Mouse (Mus musculus): Measurements from ENCODE around the gene Swap70. TPM values are rescaled to one million over a fixed set of nuclear protein-coding genes. Genes with fewer than 3 reads are reported as not detected.
A peak's percentile ranks its signal among the peaks of the same experiment; 100 is the strongest.

The Swap70 gene
- polyA plus RNA-seq, 1 experiment from 2014 or later, result 56.9 TPM

DNA sequence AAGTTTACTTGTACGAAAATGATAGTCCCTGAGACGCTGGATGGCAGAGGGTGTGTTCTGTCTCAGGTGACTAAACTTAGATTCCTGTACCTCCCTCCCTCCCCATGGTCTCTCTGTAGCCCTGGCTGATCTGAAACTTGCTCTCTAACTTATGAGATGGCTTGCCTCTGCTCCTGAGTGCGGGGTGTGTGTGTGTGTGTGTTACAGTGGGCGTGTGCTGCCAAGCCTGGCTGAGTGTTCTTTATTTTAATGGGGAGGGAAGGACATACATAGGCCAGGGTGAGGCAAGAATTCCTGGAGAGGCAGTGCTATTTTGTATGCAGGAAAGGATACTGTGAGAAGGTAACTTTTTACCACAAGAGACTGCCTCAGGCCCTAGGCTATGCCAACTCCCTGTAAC is 95.9 kb downstream of the Swap70 start:
- WGBS (ENCODE audit: missing documents), result 93% methylated on average over 4 of the region's 4 CpGs
- no peak overlapping the region for H3K4me3 ChIP-seq (ENCODE audit: inconsistent target)

DNA sequence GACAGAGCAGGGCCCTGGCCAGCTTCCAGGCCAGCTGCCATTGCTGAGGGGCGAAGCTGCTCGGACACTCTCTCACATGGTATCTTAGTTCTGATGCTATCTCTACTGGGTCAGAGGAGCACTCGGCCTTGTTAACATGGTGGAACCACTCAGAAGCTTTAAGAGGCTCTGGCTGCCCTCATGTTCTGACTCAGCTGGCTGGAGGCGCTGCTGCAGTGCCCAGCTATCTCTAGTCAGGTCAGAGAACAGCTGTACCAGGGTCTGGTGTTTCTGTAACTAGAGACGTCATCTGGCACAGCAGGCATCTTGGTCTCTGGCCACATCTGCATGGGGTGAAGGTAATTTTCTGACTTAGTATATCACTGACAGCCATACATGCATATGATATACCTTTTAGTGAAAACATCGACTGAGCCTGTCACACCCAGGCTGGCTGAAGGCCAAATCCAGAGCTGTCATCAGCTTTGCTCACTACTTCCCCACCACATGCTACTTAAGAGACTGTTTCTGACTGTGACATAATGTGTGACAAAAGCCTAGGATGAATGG is 97.5 kb downstream of the Swap70 start:
- H3K36me3 ChIP-seq (ENCODE audit: inconsistent target), result peaks cover 43% of the 10 kb centered on the region; the same call in 1 of the 2 replicates
- peak overlapping the region; percentile 34 for H3K27ac ChIP-seq
- no peak overlapping the region for H3K4me3 ChIP-seq (ENCODE audit: inconsistent target)
- WGBS (ENCODE audit: missing documents), result 71% methylated on average over 6 of the region's 6 CpGs
- no peaks in the 10 kb centered on the region for H3K79me2 ChIP-seq (ENCODE audit: inconsistent target)

More for the DNA sequence above, 95.9 kb downstream of the Swap70 start:
- Histone ChIP-seq H3K36me3 (ENCODE audit: inconsistent target) (peaks cover 35% of the 10 kb centered on the region; the same call in 1 of the 2 replicates), H3K27ac (no peak overlapping the region), H3K79me2 (ENCODE audit: inconsistent target) (no peaks in the 10 kb centered on the region)

DNA sequence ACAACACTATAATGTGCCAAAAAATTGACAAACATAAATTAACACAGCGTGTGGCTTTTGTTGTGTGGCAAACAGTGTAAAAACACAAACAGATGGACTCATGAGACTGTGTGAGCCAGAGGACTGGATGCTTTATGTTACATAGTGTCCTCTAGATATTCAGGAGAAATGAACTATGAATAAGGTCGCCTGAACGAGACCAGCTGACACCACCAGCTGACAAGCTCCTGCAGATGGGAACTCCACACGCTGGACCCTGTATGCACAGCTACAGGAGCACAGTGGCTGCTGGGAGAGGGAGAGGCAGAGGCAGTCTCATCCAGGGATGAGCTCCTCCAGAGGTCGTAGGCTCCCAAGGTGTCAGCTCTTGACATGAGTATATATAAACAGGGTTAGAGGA is 99.6 kb downstream of the Swap70 start:
- Histone ChIP-seq H3K27ac (no peak overlapping the region), H3K36me3 (ENCODE audit: inconsistent target) (peaks cover 34% of the 10 kb centered on the region)
- 93% methylated on average over 5 of the region's 5 CpGs for WGBS (ENCODE audit: missing documents)

GRCm38 (mm10) chr7:110324852-110325251 is 103.3 kb downstream of the Swap70 start:
- 100% methylated on average over 1 of the region's 1 CpGs for WGBS (ENCODE audit: missing documents)
- Histone ChIP-seq H3K4me3 (ENCODE audit: inconsistent target) (no peak overlapping the region), H3K79me2 (ENCODE audit: inconsistent target) (no peaks in the 10 kb centered on the region), H3K36me3 (ENCODE audit: inconsistent target) (peaks cover 59% of the 10 kb centered on the region), H3K27ac (0 out of 2 replicates have a peak overlapping the region, but pooled peaks have one; percentile 2)

More for the DNA sequence above, 99.6 kb downstream of the Swap70 start:
- Histone ChIP-seq H3K4me3 (ENCODE audit: inconsistent target) (no peak overlapping the region), H3K79me2 (ENCODE audit: inconsistent target) (no peaks in the 10 kb centered on the region)

GRCm38 (mm10) chr7:110325381-110326110 is 104.0 kb downstream of the Swap70 start:
- 93% methylated on average over 5 of the region's 5 CpGs for WGBS (ENCODE audit: missing documents)
- Histone ChIP-seq H3K27ac (no peak overlapping the region), H3K79me2 (ENCODE audit: inconsistent target) (no peaks in the 10 kb centered on the region), H3K36me3 (ENCODE audit: inconsistent target) (peaks cover 66% of the 10 kb centered on the region), H3K4me3 (ENCODE audit: inconsistent target) (no peak overlapping the region)

Other genes starting within 250 kb of the Swap70 start
- gene Tmem41b, start 234.8 kb upstream of the Swap70 start, polyA plus RNA-seq (2018), result 49.5 to 57.5 TPM (median 51.3 TPM) in 3 replicates
- 47.4 to 71.0 TPM (median 47.9 TPM) in 3 replicates for gene Ipo7, start 203.4 kb upstream of the Swap70 start, polyA plus RNA-seq (2018)
- gene Zfp143, start 160.5 kb upstream of the Swap70 start, polyA plus RNA-seq (2018), result 9.7 to 17.2 TPM (median 11.3 TPM) in 3 replicates
- 6.0 to 21.4 TPM (median 10.7 TPM) in 3 replicates for gene Wee1, start 99.7 kb upstream of the Swap70 start, polyA plus RNA-seq (2018)

Measured in macrophage (primary cell).